ENCODE assay signal across 8 mouse cellular contexts in genomic region chr17:71486231-71486851, GRCm38 (mm10). TPM values are rescaled to one million over a fixed set of nuclear protein-coding genes. Genes with fewer than 3 reads are reported as not detected.
DNase-seq lines count a peak whose midpoint lies in the region; ATAC-seq and TF ChIP-seq lines count a peak whose summit lies in the region.

No protein-coding gene starts in this region.

- H3K4me1 ChIP-seq in E14TG2a.4 (replicated peaks; ENCODE audit: low read depth, low read length), result peaks cover 34% of the 10 kb centered on the region
- peaks cover 21% of the 10 kb centered on the region for H3K4me1 ChIP-seq in bone marrow macrophage, adult 2 months (ENCODE audit: control insufficient read depth, insufficient read depth, low read length)
- H3K4me1 ChIP-seq in liver, embryonic 11.5 days (replicated peaks; ENCODE audit: control insufficient read depth, insufficient read depth, low read length), result peaks cover 18% of the 10 kb centered on the region
- no peaks in the 10 kb centered on the region for H3K4me1 ChIP-seq in midbrain, embryonic 11.5 days (ENCODE audit: control insufficient read depth, insufficient read depth, low read length)

- TF ChIP-seq CTCF in E14TG2a.4 (conservative IDR thresholded peaks at IDR 0.05; ENCODE audit: low read length), result no peak
- TF ChIP-seq CTCF in bone marrow macrophage, adult 2 months (IDR thresholded peaks at IDR 0.05; ENCODE audit: low read depth, low read length), result no peak

- H3K27me3 ChIP-seq in E14TG2a.4 (ENCODE audit: insufficient read depth, low read length), result no peaks in the 10 kb centered on the region
- no peaks in the 10 kb centered on the region for H3K27me3 ChIP-seq in liver, embryonic 11.5 days (replicated peaks; ENCODE audit: control insufficient read depth, insufficient read depth, low read length)
- H3K27me3 ChIP-seq in midbrain, embryonic 11.5 days (ENCODE audit: control insufficient read depth, insufficient read depth, low read length), result no peaks in the 10 kb centered on the region

- WGBS in liver, embryonic 11.5 days, result 34% methylated on average over 8 of the region's 8 CpGs
- WGBS in midbrain, embryonic 11.5 days, result 48% methylated on average over 8 of the region's 8 CpGs

- no peak for ATAC-seq in liver, embryonic 11.5 days (replicated peaks; ENCODE audit: low FRiP score)
- no peak for ATAC-seq in midbrain, embryonic 11.5 days (ENCODE audit: low FRiP score)

- H3K4me3 ChIP-seq in E14TG2a.4 (replicated peaks; ENCODE audit: low read length), result 0 out of 2 replicates have a peak overlapping the region, but pooled peaks have one; percentile 17
- peak overlapping the region; percentile 66 for H3K4me3 ChIP-seq in bone marrow macrophage, adult 2 months (ENCODE audit: insufficient read depth, low read length)
- H3K4me3 ChIP-seq in liver, embryonic 11.5 days (ENCODE audit: low read depth, low read length), result peak overlapping the region; percentile 30; the same call in 1 of the 2 replicates
- H3K4me3 ChIP-seq in midbrain, embryonic 11.5 days (ENCODE audit: low read depth, low read length), result no peak overlapping the region

- DNase-seq in heart, postnatal 36 days, result peak; percentile 21 to 31
- no peak for DNase-seq in liver, embryonic 11.5 days (ENCODE audit: low spot score)
- peak; percentile 29 for DNase-seq in skeletal muscle tissue, adult 2 months (ENCODE audit: low read depth, low spot score)
- DNase-seq in adrenal gland, adult 2 months, result no peak
- no peak for DNase-seq in frontal cortex, postnatal 25 days (ENCODE audit: low spot score in 2 of 2)
- no peak for DNase-seq in midbrain, embryonic 11.5 days (ENCODE audit: low spot score, missing footprints)

- H3K9me3 ChIP-seq in E14TG2a.4 (ENCODE audit: low read length), result no peaks in the 10 kb centered on the region
- no peaks in the 10 kb centered on the region for H3K9me3 ChIP-seq in liver, embryonic 11.5 days (ENCODE audit: control insufficient read depth, low read length)
- no peaks in the 10 kb centered on the region for H3K9me3 ChIP-seq in midbrain, embryonic 11.5 days (ENCODE audit: control insufficient read depth, low read length)

- TF ChIP-seq POLR2A in bone marrow macrophage, adult 2 months (IDR thresholded peaks at IDR 0.05; ENCODE audit: borderline replicate concordance, low read depth, low read length), result no peak

- H3K27ac ChIP-seq in bone marrow macrophage, adult 2 months (ENCODE audit: insufficient read depth, low read depth, low read length), result peak overlapping the region; percentile 92
- H3K27ac ChIP-seq in liver, embryonic 11.5 days (ENCODE audit: low read depth, low read length), result peak overlapping the region; percentile 26; the same call in 1 of the 2 replicates
- no peak overlapping the region for H3K27ac ChIP-seq in midbrain, embryonic 11.5 days (ENCODE audit: low read depth, low read length)

- peak overlapping the region; percentile 55 for H3K4me2 ChIP-seq in liver, embryonic 11.5 days
- no peak overlapping the region for H3K4me2 ChIP-seq in midbrain, embryonic 11.5 days

- intact Hi-C loops in heart, postnatal 36 days (cut with DNase I), result no loop called here

- peak overlapping the region; percentile 51 for H3K9ac ChIP-seq in liver, embryonic 11.5 days (ENCODE audit: low read depth, low read length)
- H3K9ac ChIP-seq in midbrain, embryonic 11.5 days (ENCODE audit: low read length), result no peak overlapping the region

- no peaks in the 10 kb centered on the region for H3K36me3 ChIP-seq in E14TG2a.4 (ENCODE audit: insufficient read depth, low read length)
- H3K36me3 ChIP-seq in liver, embryonic 11.5 days (ENCODE audit: control insufficient read depth, insufficient read depth, low read length), result no peaks in the 10 kb centered on the region
- no peaks in the 10 kb centered on the region for H3K36me3 ChIP-seq in midbrain, embryonic 11.5 days (ENCODE audit: control insufficient read depth, insufficient read depth, low read length)

RNA-seq across cellular contexts. Expression of gene Smchd1, which starts 11.2 kb away (rescaled TPM):
- 56.9 and 67.7 TPM in 2 replicates for polyA plus RNA-seq in bone marrow macrophage, adult 2 months (2012; ENCODE audit: insufficient read depth, insufficient read length, missing spikeins)
- total RNA-seq in heart, postnatal 36 days (2021), result 10 to 100 TPM; 18.2 to 20.4 TPM
- 74.9 and 76.4 TPM in 2 replicates for polyA plus RNA-seq in liver, embryonic 11.5 days (2014; fragmentation: Nextera tagmentation; extraction: Ambion mirVana)
- total RNA-seq in adrenal gland, adult 2 months (2021), result 10 to 100 TPM; 32.3 to 35.7 TPM
- polyA plus RNA-seq in adrenal gland, adult 2 months (2012; rRNA removed), result 1.3 and 2.0 TPM in 2 replicates
- 71.0 and 76.1 TPM in 2 replicates for polyA plus RNA-seq in midbrain, embryonic 11.5 days (2014; fragmentation: Nextera tagmentation; extraction: Ambion mirVana)

RNA-seq across cellular contexts. Expression of gene Gm4707, which starts 26.6 kb away (rescaled TPM):
- polyA plus RNA-seq in bone marrow macrophage, adult 2 months (2012; ENCODE audit: insufficient read depth, insufficient read length, missing spikeins), result 1.9 and 3.2 TPM in 2 replicates
- under 1 TPM; 0.76 to 0.89 TPM for total RNA-seq in heart, postnatal 36 days (2021)
- polyA plus RNA-seq in liver, embryonic 11.5 days (2014; fragmentation: Nextera tagmentation; extraction: Ambion mirVana), result 3.5 and 5.2 TPM in 2 replicates
- 1 to 10 TPM in 1 of 2 experiments, under 1 TPM in 1; 0.78 to 1.0 TPM for total RNA-seq in adrenal gland, adult 2 months (2021)
- polyA plus RNA-seq in adrenal gland, adult 2 months (2012; rRNA removed), result 0.25 and 0.36 TPM in 2 replicates
- 1.5 and 2.0 TPM in 2 replicates for polyA plus RNA-seq in midbrain, embryonic 11.5 days (2014; fragmentation: Nextera tagmentation; extraction: Ambion mirVana)

RNA-seq across cellular contexts. Expression of gene Ndc80, which starts 40.3 kb away (rescaled TPM):
- 34.5 and 37.8 TPM in 2 replicates for polyA plus RNA-seq in bone marrow macrophage, adult 2 months (2012; ENCODE audit: insufficient read depth, insufficient read length, missing spikeins)
- under 1 TPM; 0.69 to 0.98 TPM for total RNA-seq in heart, postnatal 36 days (2021)
- 50.4 and 52.6 TPM in 2 replicates for polyA plus RNA-seq in liver, embryonic 11.5 days (2014; fragmentation: Nextera tagmentation; extraction: Ambion mirVana)
- total RNA-seq in adrenal gland, adult 2 months (2021), result 1 to 10 TPM; 1.1 to 1.6 TPM
- polyA plus RNA-seq in adrenal gland, adult 2 months (2012; rRNA removed), result not detected in 2 replicates
- polyA plus RNA-seq in midbrain, embryonic 11.5 days (2014; fragmentation: Nextera tagmentation; extraction: Ambion mirVana), result 65.6 and 71.3 TPM in 2 replicates

Comparison
In these comparisons a context has a peak if more than half of its experiments do, and no peak if none do; other contexts are left out.
1. DNase-seq: peak in heart, postnatal 36 days (2 of 2) and skeletal muscle tissue, adult 2 months (single experiment); none in liver, embryonic 11.5 days (single experiment), adrenal gland, adult 2 months (single experiment), frontal cortex, postnatal 25 days (0 of 2) and midbrain, embryonic 11.5 days (single experiment).
2. RNA of gene Smchd1, which starts 11.2 kb away (polyA plus RNA-seq): 74.9 to 76.4 TPM in liver, embryonic 11.5 days, 71.0 to 76.1 TPM in midbrain, embryonic 11.5 days and 56.9 to 67.7 TPM in bone marrow macrophage, adult 2 months; 1.3 to 2.0 TPM in adrenal gland, adult 2 months; every median in the first group is over 10 times any median in the second.
3. RNA of gene Ndc80, which starts 40.3 kb away (polyA plus RNA-seq): 65.6 to 71.3 TPM in midbrain, embryonic 11.5 days, 50.4 to 52.6 TPM in liver, embryonic 11.5 days and 34.5 to 37.8 TPM in bone marrow macrophage, adult 2 months; not detected in adrenal gland, adult 2 months; every median in the first group is over 10 times any median in the second.